Mouse (Mus musculus) neural tube, embryonic 13.5 days (tissue): Measurements from ENCODE around the gene Gm20388. TPM values are rescaled to one million over a fixed set of nuclear protein-coding genes. Genes with fewer than 3 reads are reported as not detected.

Experiments used
- ATAC-seq: fragments of 200-750 bp; cut with Nextera tagmentation; 2 replicates; pipeline ENCODE4 v1.8.0; 2017; ENCODE audit warnings: low read depth, mild to moderate bottlenecking, moderate TSS enrichment, moderate library complexity
- H3K27ac ChIP-seq: fragments of 300-500 bp; sonication (generic); replicated peaks from 2 replicates; pipeline ENCODE4 v1.5.1; 2015; ENCODE audit warnings: moderate library complexity, mild to moderate bottlenecking, inconsistent platforms
- H3K27me3 ChIP-seq: fragments of 300-500 bp; sonication (generic); 2 replicates; pipeline ENCODE4 v1.6.1; 2015; ENCODE audit warnings: mild to moderate bottlenecking, inconsistent platforms
- H3K36me3 ChIP-seq: fragments of 300-500 bp; sonication (generic); 2 replicates; pipeline ENCODE4 v1.6.1; 2015; ENCODE audit warnings: mild to moderate bottlenecking, inconsistent platforms
- H3K4me1 ChIP-seq: fragments of 300-500 bp; sonication (generic); replicated peaks from 2 replicates; pipeline ENCODE4 v1.6.1; 2015; ENCODE audit warnings: inconsistent platforms
- H3K4me2 ChIP-seq: fragments of 300-500 bp; sonication (generic); 2 replicates; pipeline ENCODE4 v1.6.1; 2015; ENCODE audit warnings: inconsistent platforms, mild to moderate bottlenecking, moderate library complexity
- H3K4me3 ChIP-seq: fragments of 300-500 bp; sonication (generic); 2 replicates; pipeline ENCODE4 v1.5.1; 2015; ENCODE audit warnings: mild to moderate bottlenecking, inconsistent platforms
- H3K9ac ChIP-seq: fragments of 300-500 bp; sonication (generic); 2 replicates; pipeline ENCODE4 v1.6.1; 2015; ENCODE audit warnings: moderate library complexity, mild to moderate bottlenecking, inconsistent platforms
- H3K9me3 ChIP-seq: fragments of 300-500 bp; sonication (generic); 2 replicates; pipeline ENCODE4 v1.6.1; 2016; ENCODE audit warnings: inconsistent platforms
- WGBS: fragments of 180-500 bp; shearing (Covaris S2); methylation state at CpG from one replicate; pipeline ENCODE4 v1.1.7; 2015; 5-methylcytosine and 5-hydroxymethylcytosine counted together
- polyA plus RNA-seq: library from polyadenylated mRNA; unstranded; fragments of >200 nt; fragmentation: Nextera tagmentation; extraction: Ambion mirVana; gene quantifications from 2 replicates; pipeline ENCODE4 v1.2.1, GENCODE M21; 2015

The Gm20388 gene
- polyA plus RNA-seq, 1 experiment from 2014 or later, result 0.27 TPM

- Histone ChIP-seq H3K4me1 (peaks cover 77% of the 10 kb centered on the region), H3K9ac (no peak overlapping the region), H3K27me3 (peaks cover 16% of the 10 kb centered on the region), H3K9me3 (no peaks in the 10 kb centered on the region), H3K4me2 (no peak overlapping the region), H3K4me3 (no peak overlapping the region), H3K36me3 (no peaks in the 10 kb centered on the region), H3K27ac (peak overlapping the region; percentile 24; the same call in 1 of the 2 replicates)
- WGBS, result 21% methylated on average over 10 of the region's 10 CpGs
- ATAC-seq, result no peak
These were observed 314.9 kb downstream of the Gm20388 start for GRCm38 (mm10) chr8:120225421-120226151.

- Histone ChIP-seq H3K4me1 (peaks cover 88% of the 10 kb centered on the region), H3K27ac (peak overlapping the region; percentile 77), H3K9ac (no peak overlapping the region; the same call in 1 of the 2 replicates), H3K27me3 (peaks cover 25% of the 10 kb centered on the region), H3K4me2 (no peak overlapping the region), H3K9me3 (no peaks in the 10 kb centered on the region), H3K36me3 (no peaks in the 10 kb centered on the region), H3K4me3 (no peak overlapping the region)
- no peak for ATAC-seq
- whole genome bisulfite sequencing, result 34% methylated on average over 5 of the region's 5 CpGs
These were observed 316.3 kb downstream of the Gm20388 start for GRCm38 (mm10) chr8:120226700-120227577.

GRCm38 (mm10) chr8:120227578-120227876 is 316.9 kb downstream of the Gm20388 start:
- peak; percentile 17 for ATAC-seq
- Histone ChIP-seq H3K27ac (peak overlapping the region; percentile 77), H3K27me3 (peaks cover 25% of the 10 kb centered on the region), H3K9me3 (no peaks in the 10 kb centered on the region), H3K4me2 (peak overlapping the region; percentile 82), H3K9ac (peak overlapping the region; percentile 59; the same call in 1 of the 2 replicates), H3K36me3 (no peaks in the 10 kb centered on the region), H3K4me3 (peak overlapping the region; percentile 63), H3K4me1 (peaks cover 88% of the 10 kb centered on the region)

GRCm38 (mm10) chr8:120227891-120228591 is 317.4 kb downstream of the Gm20388 start, which contains the start of gene Gse1:
Gene Gse1 (plus strand): TSS chr8:120228456.
- Histone ChIP-seq H3K4me3 (peak within 1 kb of the TSS; percentile 63), H3K4me2 (peak within 1 kb of the TSS; percentile 82), H3K36me3 (no peaks in the 10 kb centered on the region), H3K9me3 (no peaks in the 10 kb centered on the region), H3K4me1 (peaks cover 88% of the 10 kb centered on the region), H3K27ac (peak within 1 kb of the TSS; percentile 81), H3K27me3 (peaks cover 25% of the 10 kb centered on the region), H3K9ac (peak within 1 kb of the TSS; percentile 82)
- ATAC-seq, result peak; percentile 70
- WGBS, result 2% methylated on average over 25 of the region's 52 CpGs

- H3K27me3 ChIP-seq, result peaks cover 25% of the 10 kb centered on the region
- H3K9ac ChIP-seq, result peak overlapping the region; percentile 82
- H3K9me3 ChIP-seq, result no peaks in the 10 kb centered on the region
- peak overlapping the region; percentile 82 for H3K4me2 ChIP-seq
- H3K4me1 ChIP-seq, result peaks cover 93% of the 10 kb centered on the region
- under 1% methylated on average over 114 of the region's 125 CpGs for WGBS
- ATAC-seq, result peak; percentile 10; the same call in 1 of the 2 replicates
- H3K27ac ChIP-seq, result peak overlapping the region; percentile 81
- H3K36me3 ChIP-seq, result no peaks in the 10 kb centered on the region
- H3K4me3 ChIP-seq, result peak overlapping the region; percentile 63
These were observed 318.3 kb downstream of the Gm20388 start for GRCm38 (mm10) chr8:120228781-120229573.

GRCm38 (mm10) chr8:120229574-120229916 is 318.9 kb downstream of the Gm20388 start:
- H3K9me3 ChIP-seq, result no peaks in the 10 kb centered on the region
- H3K27ac ChIP-seq, result no peak overlapping the region; the same call in 1 of the 2 replicates
- H3K27me3 ChIP-seq, result peaks cover 25% of the 10 kb centered on the region
- under 1% methylated on average over 22 of the region's 22 CpGs for WGBS
- H3K4me2 ChIP-seq, result peak overlapping the region; percentile 82
- peak overlapping the region; percentile 63 for H3K4me3 ChIP-seq
- H3K36me3 ChIP-seq, result no peaks in the 10 kb centered on the region
- 0 out of 2 replicates have a peak, but pooled peaks have one; percentile 4 for ATAC-seq
- H3K4me1 ChIP-seq, result peaks cover 93% of the 10 kb centered on the region
- H3K9ac ChIP-seq, result peak overlapping the region; percentile 82

- H3K9me3 ChIP-seq, result no peaks in the 10 kb centered on the region
- H3K27ac ChIP-seq, result no peak overlapping the region
- H3K27me3 ChIP-seq, result peaks cover 25% of the 10 kb centered on the region
- H3K4me2 ChIP-seq, result peak overlapping the region; percentile 82
- H3K36me3 ChIP-seq, result no peaks in the 10 kb centered on the region
- no peak for ATAC-seq
- H3K4me1 ChIP-seq, result peaks cover 93% of the 10 kb centered on the region
- H3K4me3 ChIP-seq, result peak overlapping the region; percentile 63
- 8% methylated on average over 22 of the region's 22 CpGs for WGBS
- peak overlapping the region; percentile 82 for H3K9ac ChIP-seq
These were observed 319.4 kb downstream of the Gm20388 start for GRCm38 (mm10) chr8:120230081-120230480.

GRCm38 (mm10) chr8:120230715-120231614 is 320.3 kb downstream of the Gm20388 start:
- Histone ChIP-seq H3K9ac (peak overlapping the region; percentile 82), H3K27me3 (peaks cover 25% of the 10 kb centered on the region), H3K4me2 (peak overlapping the region; percentile 82), H3K4me3 (peak overlapping the region; percentile 63), H3K4me1 (peaks cover 89% of the 10 kb centered on the region), H3K9me3 (no peaks in the 10 kb centered on the region), H3K36me3 (no peaks in the 10 kb centered on the region), H3K27ac (no peak overlapping the region)
- 20% methylated on average over 18 of the region's 18 CpGs for WGBS
- no peak for ATAC-seq

GRCm38 (mm10) chr8:120231870-120232269 is 321.2 kb downstream of the Gm20388 start:
- Histone ChIP-seq H3K9ac (peak overlapping the region; percentile 82), H3K9me3 (no peaks in the 10 kb centered on the region), H3K4me2 (peak overlapping the region; percentile 82), H3K27me3 (peaks cover 25% of the 10 kb centered on the region), H3K4me3 (peak overlapping the region; percentile 63), H3K4me1 (peaks cover 80% of the 10 kb centered on the region), H3K36me3 (no peaks in the 10 kb centered on the region), H3K27ac (no peak overlapping the region)
- WGBS, result 63% methylated on average over 3 of the region's 3 CpGs
- ATAC-seq, result no peak

GRCm38 (mm10) chr8:120232398-120232797 is 321.8 kb downstream of the Gm20388 start:
- peak overlapping the region; percentile 63 for H3K4me3 ChIP-seq
- H3K27ac ChIP-seq, result no peak overlapping the region
- 41% methylated on average over 4 of the region's 4 CpGs for WGBS
- peak overlapping the region; percentile 82 for H3K9ac ChIP-seq
- H3K4me2 ChIP-seq, result peak overlapping the region; percentile 82
- H3K27me3 ChIP-seq, result peaks cover 25% of the 10 kb centered on the region
- no peaks in the 10 kb centered on the region for H3K36me3 ChIP-seq
- H3K9me3 ChIP-seq, result no peaks in the 10 kb centered on the region
- peaks cover 75% of the 10 kb centered on the region for H3K4me1 ChIP-seq
- no peak for ATAC-seq
